Mouse (Mus musculus) limb, embryonic 15.5 days (tissue): ENCODE measurements at regions not wholly inside any gene's neighbourhood (a gene's known extent, or its start where the extent isn't known, plus 50 kb on each side); places are given as distances from the start of the nearest gene placed in this dataset.
"Not testable (repeated sequence)": the region's sequence is repeated elsewhere in the genome, so short reads cannot be mapped to it uniquely, and the experiment has no call there.

Experiments
- ATAC-seq: fragments of 200-750 bp; cut with Nextera tagmentation; 2 replicates; pipeline ENCODE4 v1.8.0; 2017; ENCODE audit warnings: low read depth, moderate TSS enrichment; ENCODE audit not compliant: insufficient number of reproducible peaks, low FRiP score, low TSS enrichment
- H3K27ac ChIP-seq: fragments of 300-500 bp; sonication (generic); 2 replicates; pipeline ENCODE4 v1.5.1; 2015; ENCODE audit warnings: moderate library complexity, mild to moderate bottlenecking, inconsistent platforms
- H3K27me3 ChIP-seq: fragments of 300-500 bp; sonication (generic); 2 replicates; pipeline ENCODE4 v1.6.1; 2015; ENCODE audit warnings: inconsistent platforms
- H3K36me3 ChIP-seq: fragments of 300-500 bp; sonication (generic); 2 replicates; pipeline ENCODE4 v1.6.1; 2015; ENCODE audit warnings: inconsistent platforms
- H3K4me1 ChIP-seq: fragments of 300-500 bp; sonication (generic); 2 replicates; pipeline ENCODE4 v1.6.1; 2015; ENCODE audit warnings: inconsistent platforms
- H3K4me2 ChIP-seq: fragments of 300-500 bp; sonication (generic); 2 replicates; pipeline ENCODE4 v1.6.1; 2015; ENCODE audit warnings: mild to moderate bottlenecking, inconsistent platforms
- H3K4me3 ChIP-seq: fragments of 300-500 bp; sonication (generic); 2 replicates; pipeline ENCODE4 v1.5.1; 2015; ENCODE audit warnings: mild to moderate bottlenecking, inconsistent platforms
- H3K9ac ChIP-seq: fragments of 300-500 bp; sonication (generic); 2 replicates; pipeline ENCODE4 v1.6.1; 2015; ENCODE audit warnings: inconsistent platforms
- H3K9me3 ChIP-seq: fragments of 300-500 bp; sonication (generic); 2 replicates; pipeline ENCODE4 v1.6.1; 2016; ENCODE audit warnings: inconsistent platforms
- WGBS: fragments of 180-500 bp; shearing (Covaris S2); methylation state at CpG from one replicate; pipeline ENCODE4 v1.1.7; 2015; 5-methylcytosine and 5-hydroxymethylcytosine counted together

- H3K27ac ChIP-seq, H3K27me3 ChIP-seq, H3K36me3 ChIP-seq, H3K9ac ChIP-seq, H3K4me2 ChIP-seq, H3K4me3 ChIP-seq, H3K9me3 ChIP-seq, H3K4me1 ChIP-seq, ATAC-seq: not testable (repeated sequence)
- WGBS, result 81% methylated on average over 2 of the region's 2 CpGs
Observed at GRCm38 (mm10) chr5:76081379-76081778, 58.7 kb upstream of the Srd5a3 start.

- Histone ChIP-seq H3K4me3 (no peak overlapping the region), H3K4me1 (0 out of 2 replicates have a peak, but pooled peaks cover 4% of the 10 kb centered on the region), H3K36me3 (no peaks in the 10 kb centered on the region), H3K9me3 (no peaks in the 10 kb centered on the region), H3K9ac (no peak overlapping the region), H3K4me2 (no peak overlapping the region), H3K27me3 (no peaks in the 10 kb centered on the region), H3K27ac (no peak overlapping the region)
- WGBS, result 85% methylated on average over 8 of the region's 8 CpGs
- ATAC-seq, result no peak
Observed at GRCm38 (mm10) chr5:76080429-76080828, 59.6 kb upstream of the Srd5a3 start.

- H3K27ac ChIP-seq, result peak overlapping the region; percentile 7; the same call in 1 of the 2 replicates
- no peak for ATAC-seq
- no peak overlapping the region for H3K4me3 ChIP-seq
- no peaks in the 10 kb centered on the region for H3K36me3 ChIP-seq
- 63% methylated on average over 11 of the region's 11 CpGs for WGBS
- H3K9ac ChIP-seq, result no peak overlapping the region
- H3K4me1 ChIP-seq, result 0 out of 2 replicates have a peak, but pooled peaks cover 6% of the 10 kb centered on the region
- no peaks in the 10 kb centered on the region for H3K27me3 ChIP-seq
- no peaks in the 10 kb centered on the region for H3K9me3 ChIP-seq
- no peak overlapping the region for H3K4me2 ChIP-seq
Observed at GRCm38 (mm10) chr5:76079204-76080025, 60.7 kb upstream of the Srd5a3 start.

GRCm38 (mm10) chr5:76078485-76078884 is 61.6 kb upstream of the Srd5a3 start:
- H3K4me2 ChIP-seq, result no peak overlapping the region
- 0 out of 2 replicates have a peak, but pooled peaks cover 6% of the 10 kb centered on the region for H3K4me1 ChIP-seq
- WGBS, result 87% methylated on average over 1 of the region's 1 CpGs
- no peaks in the 10 kb centered on the region for H3K9me3 ChIP-seq
- ATAC-seq, result no peak
- H3K27me3 ChIP-seq, result no peaks in the 10 kb centered on the region
- no peak overlapping the region for H3K9ac ChIP-seq
- no peak overlapping the region for H3K27ac ChIP-seq
- no peaks in the 10 kb centered on the region for H3K36me3 ChIP-seq
- no peak overlapping the region for H3K4me3 ChIP-seq

- Histone ChIP-seq H3K9ac (no peak overlapping the region), H3K4me1 (0 out of 2 replicates have a peak, but pooled peaks cover 6% of the 10 kb centered on the region), H3K27ac (no peak overlapping the region), H3K36me3 (no peaks in the 10 kb centered on the region), H3K27me3 (no peaks in the 10 kb centered on the region), H3K4me2 (no peak overlapping the region), H3K4me3 (no peak overlapping the region), H3K9me3 (no peaks in the 10 kb centered on the region)
- 84% methylated on average over 7 of the region's 7 CpGs for WGBS
- no peak for ATAC-seq
Observed at GRCm38 (mm10) chr5:76076283-76076682, 63.8 kb upstream of the Srd5a3 start.

GRCm38 (mm10) chr5:76075401-76075800 is 64.7 kb upstream of the Srd5a3 start:
- Histone ChIP-seq H3K36me3 (no peaks in the 10 kb centered on the region), H3K4me3 (0 out of 2 replicates have a peak overlapping the region, but pooled peaks have one; percentile 0), H3K27me3 (no peaks in the 10 kb centered on the region), H3K4me2 (0 out of 2 replicates have a peak overlapping the region, but pooled peaks have one; percentile 5), H3K9me3 (no peaks in the 10 kb centered on the region), H3K4me1 (0 out of 2 replicates have a peak, but pooled peaks cover 6% of the 10 kb centered on the region), H3K9ac (no peak overlapping the region), H3K27ac (no peak overlapping the region)
- no peak for ATAC-seq
- 29% methylated on average over 8 of the region's 8 CpGs for WGBS

- WGBS, result 50% methylated on average over 3 of the region's 3 CpGs
- Histone ChIP-seq H3K9ac (no peak overlapping the region), H3K36me3 (no peaks in the 10 kb centered on the region), H3K27ac (no peak overlapping the region), H3K4me2 (no peak overlapping the region), H3K9me3 (no peaks in the 10 kb centered on the region), H3K4me1 (no peaks in the 10 kb centered on the region), H3K27me3 (no peaks in the 10 kb centered on the region), H3K4me3 (no peak overlapping the region)
- ATAC-seq, result no peak
Observed at GRCm38 (mm10) chr5:76067881-76068280, 72.2 kb upstream of the Srd5a3 start.

- no peak overlapping the region for H3K4me2 ChIP-seq
- no peaks in the 10 kb centered on the region for H3K36me3 ChIP-seq
- no peak overlapping the region for H3K9ac ChIP-seq
- no peak overlapping the region for H3K27ac ChIP-seq
- 28% methylated on average over 10 of the region's 10 CpGs for WGBS
- H3K9me3 ChIP-seq, result no peaks in the 10 kb centered on the region
- H3K27me3 ChIP-seq, result no peaks in the 10 kb centered on the region
- no peak overlapping the region for H3K4me3 ChIP-seq
- no peaks in the 10 kb centered on the region for H3K4me1 ChIP-seq
- no peak for ATAC-seq
Observed at GRCm38 (mm10) chr5:76067231-76067630, 72.8 kb upstream of the Srd5a3 start.

- Histone ChIP-seq H3K36me3 (no peaks in the 10 kb centered on the region), H3K27me3 (no peaks in the 10 kb centered on the region), H3K9ac (no peak overlapping the region), H3K27ac (no peak overlapping the region), H3K4me2 (no peak overlapping the region), H3K9me3 (no peaks in the 10 kb centered on the region), H3K4me3 (no peak overlapping the region), H3K4me1 (no peaks in the 10 kb centered on the region)
- WGBS, result 23% methylated on average over 4 of the region's 4 CpGs
- no peak for ATAC-seq
Observed at GRCm38 (mm10) chr5:76065789-76066188, 74.3 kb upstream of the Srd5a3 start.

- WGBS, result 50% methylated on average over 6 of the region's 6 CpGs
- Histone ChIP-seq H3K36me3 (no peaks in the 10 kb centered on the region), H3K4me3 (no peak overlapping the region)
Observed at GRCm38 (mm10) chr5:76065227-76065626, 74.8 kb upstream of the Srd5a3 start.

GRCm38 (mm10) chr5:76064686-76065085 is 75.4 kb upstream of the Srd5a3 start:
- Histone ChIP-seq H3K9ac (no peak overlapping the region), H3K9me3 (no peaks in the 10 kb centered on the region), H3K27me3 (no peaks in the 10 kb centered on the region), H3K4me3 (no peak overlapping the region), H3K4me2 (no peak overlapping the region), H3K4me1 (no peaks in the 10 kb centered on the region), H3K27ac (no peak overlapping the region), H3K36me3 (no peaks in the 10 kb centered on the region)
- 71% methylated on average over 5 of the region's 5 CpGs for WGBS
- ATAC-seq, result no peak

More at GRCm38 (mm10) chr5:76065227-76065626, 74.8 kb upstream of the Srd5a3 start:
- ATAC-seq, result no peak
- Histone ChIP-seq H3K9ac (no peak overlapping the region), H3K9me3 (no peaks in the 10 kb centered on the region), H3K27ac (no peak overlapping the region), H3K4me1 (no peaks in the 10 kb centered on the region), H3K4me2 (no peak overlapping the region), H3K27me3 (no peaks in the 10 kb centered on the region)

- Histone ChIP-seq H3K4me3 (no peak overlapping the region), H3K9me3 (no peaks in the 10 kb centered on the region), H3K9ac (no peak overlapping the region), H3K4me1 (no peaks in the 10 kb centered on the region), H3K27me3 (no peaks in the 10 kb centered on the region), H3K36me3 (no peaks in the 10 kb centered on the region), H3K27ac (no peak overlapping the region), H3K4me2 (no peak overlapping the region)
- WGBS, result 62% methylated on average over 6 of the region's 6 CpGs
- ATAC-seq, result no peak
Observed at GRCm38 (mm10) chr5:76063473-76063872, 76.6 kb upstream of the Srd5a3 start.
